Mouse (Mus musculus) common myeloid progenitor, adult 5-6 weeks (primary cell): ENCODE measurements around the gene Il2rb. TPM values are rescaled to one million over a fixed set of nuclear protein-coding genes. Genes with fewer than 3 reads are reported as not detected.

Experiments
- ATAC-seq: replicated peaks from 2 replicates; pipeline ENCODE4 v1.8.0; 2016; ENCODE audit warnings: low read depth, mild to moderate bottlenecking, moderate TSS enrichment, inconsistent platforms; ENCODE audit not compliant: poor library complexity, severe bottlenecking
- total RNA-seq: library from RNA; stranded (forward); fragments of 200-1000, 187-1606 nt; gene quantifications from 2 replicates; pipeline ENCODE4 v1.2.3, GENCODE M21; 2017

Il2rb gene
- total RNA-seq, 1 experiment from 2014 or later, result 1.9 TPM

DNA sequence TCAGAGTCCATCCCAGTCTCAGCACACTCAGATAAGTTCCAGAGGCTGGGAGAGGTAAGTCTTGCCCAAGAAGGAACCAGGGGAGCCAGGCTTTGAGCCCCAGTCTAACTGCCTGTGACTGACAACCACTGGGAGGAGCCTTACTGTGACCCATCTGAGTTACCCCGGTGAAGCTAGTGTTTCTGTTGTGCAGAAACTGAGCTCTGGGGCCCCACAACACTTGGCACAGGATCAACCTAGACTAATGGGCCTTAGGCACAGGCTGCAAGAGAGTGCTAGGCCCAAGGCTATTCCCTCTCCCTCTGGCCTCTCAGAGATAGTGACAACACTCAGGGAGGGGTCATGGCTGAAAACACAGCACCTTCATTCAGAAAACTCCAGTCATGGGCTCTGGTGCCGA lies 43.9 kb downstream of the Il2rb start:
- no peak for ATAC-seq

DNA sequence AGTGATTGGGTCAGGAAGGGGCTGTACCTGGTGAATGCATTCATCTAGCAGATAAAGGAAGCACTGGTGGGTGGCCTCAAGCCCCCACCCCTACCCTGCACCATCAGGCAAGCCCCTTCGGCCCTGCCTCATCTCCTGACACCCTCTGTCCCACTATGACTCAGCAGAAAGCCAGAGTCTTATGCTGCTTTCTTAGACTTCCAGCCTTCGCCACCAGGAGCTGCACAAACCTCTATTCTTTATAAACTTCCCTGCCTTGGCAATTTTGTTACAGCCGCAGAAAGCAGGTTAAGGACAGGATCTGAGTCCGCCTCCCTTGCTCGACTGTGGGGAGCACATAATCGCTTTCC lies 44.7 kb downstream of the Il2rb start:
- ATAC-seq, result peak; percentile 15

DNA sequence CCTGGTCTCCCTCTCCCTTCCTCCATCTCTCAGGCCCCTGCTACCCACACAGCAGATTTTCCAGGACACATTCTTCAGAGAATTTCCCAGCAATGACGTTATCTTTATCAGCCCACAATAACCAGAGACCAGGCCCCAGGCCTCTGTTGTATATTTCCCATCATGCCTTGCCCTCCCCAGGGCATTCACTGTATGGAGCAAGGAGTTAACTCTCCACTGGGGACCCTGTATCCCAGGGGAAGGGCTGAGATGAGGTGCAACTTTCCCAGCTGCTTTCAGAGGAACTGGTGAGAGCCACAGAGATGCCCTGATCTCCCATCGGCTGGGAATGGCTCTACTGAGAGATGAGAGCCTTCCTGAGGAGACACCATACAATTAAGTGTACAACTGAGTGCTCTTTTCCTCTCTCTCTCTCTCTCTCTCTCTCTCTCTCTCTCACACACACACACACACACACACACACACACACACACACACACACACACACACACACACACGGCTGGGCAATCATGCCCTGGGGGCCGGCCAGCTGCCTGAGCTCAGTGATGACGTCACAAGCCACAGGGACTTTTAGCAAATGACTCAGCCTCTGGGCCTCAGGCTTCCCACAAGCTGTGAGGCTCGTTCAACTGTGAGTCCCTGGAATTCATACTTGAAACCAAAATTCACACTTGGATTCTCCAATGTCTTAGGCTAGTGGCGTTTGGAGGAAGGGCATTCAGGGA lies 45.2 kb downstream of the Il2rb start:
- ATAC-seq, result peak; percentile 60

DNA sequence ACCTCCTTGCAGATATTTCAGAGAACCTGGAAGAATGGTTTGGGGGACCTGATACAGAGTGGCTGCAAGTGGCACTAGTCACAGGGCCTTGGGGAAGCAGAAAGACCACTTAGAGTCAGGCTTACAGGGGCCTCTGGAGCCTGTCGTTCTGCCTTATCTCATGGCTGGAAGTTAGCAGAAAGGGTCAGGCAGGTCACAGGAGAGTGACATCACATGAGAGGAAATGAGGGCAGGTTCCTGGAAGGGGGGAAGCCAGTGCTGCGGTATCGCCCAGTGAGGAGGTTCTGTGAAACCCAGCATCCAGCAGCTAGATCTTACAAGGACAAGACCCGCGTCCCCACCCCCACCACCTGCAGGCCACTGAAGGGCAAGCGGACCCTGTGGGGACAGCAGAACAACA lies 45.9 kb downstream of the Il2rb start:
- ATAC-seq, result no peak

DNA sequence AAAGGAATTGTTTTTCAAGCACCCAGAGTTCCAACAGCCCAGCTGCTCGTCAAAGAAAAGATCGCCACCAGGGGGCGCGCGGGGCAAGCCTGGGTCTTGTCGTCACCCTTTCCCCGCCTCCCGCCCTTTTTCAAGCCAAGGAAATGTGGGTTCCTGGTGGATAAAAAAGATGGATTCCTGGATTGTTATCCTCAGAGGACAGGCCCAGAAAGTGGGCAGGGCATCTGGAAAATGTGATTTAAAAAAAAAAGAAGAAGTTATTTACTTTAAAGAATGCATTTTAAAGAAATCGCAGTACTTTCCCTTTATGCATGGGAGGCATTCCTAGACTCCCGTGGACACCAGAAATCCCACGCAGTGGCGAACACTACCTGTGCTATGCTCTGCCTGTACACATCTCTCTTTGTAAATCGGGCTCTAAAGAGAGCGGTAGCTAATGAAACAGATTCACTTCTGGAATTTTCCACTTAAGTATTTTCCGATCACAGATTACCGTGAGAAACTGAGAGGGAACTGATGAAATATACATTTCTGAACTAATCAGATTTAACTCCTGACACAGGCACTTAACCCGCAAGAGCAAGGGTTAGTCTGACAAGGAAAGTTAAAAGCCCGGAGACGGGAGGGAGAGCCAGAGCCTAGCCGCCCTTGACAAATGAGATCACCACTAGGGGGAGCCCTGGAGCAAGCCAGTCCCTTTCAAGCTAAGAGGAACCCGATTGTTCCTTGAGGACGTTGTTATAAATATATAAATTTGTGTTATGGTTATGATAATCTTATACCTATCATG lies 47.1 kb downstream of the Il2rb start:
- peak; percentile 54 for ATAC-seq

DNA sequence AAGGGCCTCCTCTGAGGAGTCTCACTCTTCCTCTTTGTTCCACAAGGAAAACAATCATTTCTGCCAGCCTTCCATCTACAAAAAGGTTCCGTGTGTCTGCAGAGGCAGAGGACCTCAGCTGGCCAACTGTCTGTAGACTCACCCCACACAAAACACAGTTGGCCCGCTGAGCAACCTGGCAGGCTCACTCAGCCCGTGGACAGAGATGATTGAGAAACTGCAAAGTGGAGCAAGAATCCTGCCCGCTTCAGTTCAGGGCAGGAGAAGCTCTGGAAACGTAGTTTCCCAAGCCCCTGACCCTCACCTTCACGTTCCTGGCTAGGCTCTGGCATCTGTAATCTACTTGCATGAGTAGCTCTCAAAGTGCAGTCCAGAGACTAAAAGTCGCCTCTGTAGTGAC lies 48.0 kb downstream of the Il2rb start:
- ATAC-seq, result no peak

DNA sequence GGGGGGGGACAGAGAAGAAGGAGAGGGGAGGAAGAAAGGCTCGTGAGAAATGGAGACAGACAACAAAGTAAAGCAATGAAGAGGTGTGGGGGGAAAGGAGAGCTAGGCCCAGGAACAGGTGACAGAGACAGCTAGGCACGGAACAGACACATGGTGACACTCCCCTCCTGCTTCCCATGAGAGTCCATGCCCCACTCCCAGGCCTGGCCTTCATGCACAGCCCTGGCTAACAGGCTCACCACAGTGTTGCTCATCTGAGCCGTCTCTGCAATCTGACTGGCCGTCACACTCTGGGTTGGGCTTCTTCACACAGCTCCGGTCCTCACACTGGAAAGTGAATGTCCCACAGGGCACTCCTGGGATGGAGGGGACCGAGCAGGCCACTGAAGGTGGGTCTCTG lies 51.2 kb downstream of the Il2rb start:
- ATAC-seq, result no peak

DNA sequence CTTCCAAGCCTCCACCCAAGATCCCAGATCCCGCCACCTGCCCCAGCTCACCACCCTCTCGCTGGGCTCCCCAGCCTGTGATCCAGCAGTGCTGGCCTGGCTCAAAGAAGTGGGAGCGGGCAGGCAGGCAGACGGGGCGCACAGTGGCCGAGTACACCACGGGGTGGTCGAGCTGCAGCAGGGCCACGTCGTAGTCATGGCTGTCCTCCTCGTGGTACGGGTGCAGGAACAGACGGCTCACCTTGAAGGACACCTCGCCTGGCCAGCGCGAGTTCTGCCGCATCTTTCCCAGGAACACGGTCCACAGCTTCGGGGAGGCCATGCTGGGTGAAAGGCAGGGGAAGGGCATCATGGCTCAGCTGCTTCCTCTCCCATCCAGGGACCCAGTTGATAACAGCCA lies 52.8 kb downstream of the Il2rb start:
- ATAC-seq, result no peak

DNA sequence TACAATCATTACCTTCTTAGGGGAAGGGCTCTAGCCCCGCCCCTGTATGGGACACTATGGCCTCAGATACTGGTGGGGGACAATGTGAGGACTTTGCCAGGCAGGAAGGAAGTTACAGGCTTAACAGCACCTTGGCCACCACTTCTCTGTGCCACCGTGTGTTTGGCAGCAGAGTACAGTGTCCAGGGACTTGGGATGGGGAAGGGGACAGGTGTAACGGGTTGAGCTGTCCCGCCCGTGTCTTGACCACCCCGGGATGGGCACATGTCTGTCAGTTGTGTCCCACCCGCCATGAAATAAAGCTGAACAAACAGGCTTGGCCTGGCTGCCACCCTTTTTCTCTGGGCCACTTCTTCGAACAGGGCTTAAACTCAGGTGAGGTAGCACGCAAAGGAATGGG lies 56.1 kb downstream of the Il2rb start:
- ATAC-seq, result no peak

DNA sequence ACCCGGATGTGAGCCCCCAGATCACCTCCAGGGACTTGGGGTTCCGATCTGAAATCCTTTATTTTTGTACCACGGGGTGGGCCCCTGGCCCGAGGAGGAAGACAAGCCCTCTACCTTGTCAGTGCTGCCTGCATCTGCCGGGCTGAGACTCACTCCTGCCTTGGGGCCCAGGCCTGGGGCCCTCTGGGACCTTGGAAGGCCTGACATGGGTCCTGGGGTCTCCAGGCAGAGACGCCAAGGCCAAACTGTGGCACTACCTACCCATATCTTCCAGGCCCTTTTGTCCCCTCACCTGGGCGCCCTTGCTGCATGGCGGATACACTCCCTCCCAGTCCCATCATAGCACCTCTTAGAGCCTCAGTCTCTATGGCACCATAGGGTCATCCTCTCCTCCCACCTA lies 56.6 kb downstream of the Il2rb start:
- ATAC-seq, result no peak

DNA sequence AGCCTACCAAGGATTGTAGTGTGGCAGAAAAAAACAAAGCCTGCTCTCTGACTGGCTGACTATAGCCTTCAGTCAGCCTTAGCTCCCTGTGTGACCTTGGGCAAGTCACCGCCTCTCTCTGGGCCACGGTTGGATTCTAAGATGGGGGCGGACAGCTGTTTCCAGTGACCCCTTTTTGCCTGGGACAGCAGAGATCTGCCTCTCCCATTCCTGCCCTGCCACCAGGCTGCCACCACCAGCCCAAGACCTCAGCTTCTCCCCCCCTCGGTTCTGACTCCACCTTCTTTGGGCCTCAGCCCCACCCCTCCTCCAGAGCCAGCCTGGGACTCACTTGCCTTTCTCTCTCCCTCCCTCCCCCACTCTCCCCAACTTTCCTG lies 57.1 kb downstream of the Il2rb start:
- ATAC-seq, result no peak

DNA sequence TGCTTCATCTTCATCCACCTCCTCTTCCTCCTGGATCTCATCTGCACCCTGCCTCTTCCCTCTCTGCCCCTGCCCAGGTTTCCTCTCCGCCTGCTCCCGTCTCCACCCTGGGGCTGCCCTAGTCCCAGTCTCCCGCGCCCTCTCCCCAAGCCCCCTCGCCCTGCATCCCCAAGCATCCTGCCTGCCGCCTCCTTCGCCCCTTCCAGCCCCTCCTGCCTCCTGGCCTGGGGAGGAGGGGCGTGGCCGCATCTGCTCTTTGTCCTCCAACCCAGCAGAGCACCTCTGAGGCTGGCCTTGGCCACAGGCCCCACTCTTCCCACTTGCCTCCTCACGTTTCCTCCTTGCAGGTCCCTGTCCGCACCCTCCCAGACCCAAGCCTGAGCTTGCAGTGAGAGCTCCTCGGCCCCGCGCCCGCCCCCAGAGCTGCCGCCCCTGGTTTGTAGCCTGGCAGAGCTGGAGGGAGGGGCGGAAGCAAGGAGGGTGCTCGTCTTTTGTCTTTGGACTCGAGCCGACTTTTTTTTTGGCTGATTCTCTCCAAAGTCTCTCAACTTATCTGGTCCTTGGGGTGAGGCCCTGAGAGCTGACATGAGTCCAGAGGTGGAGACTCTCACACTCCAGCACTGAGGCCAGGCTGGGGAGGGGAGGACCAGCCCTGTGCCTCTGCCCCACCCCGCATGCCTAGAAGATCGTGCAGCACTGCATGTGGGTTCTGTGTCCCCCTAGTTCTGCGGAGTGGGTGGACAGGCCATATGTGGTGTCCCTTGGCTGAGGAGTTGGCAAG lies 57.6 kb downstream of the Il2rb start:
- ATAC-seq, result no peak

DNA sequence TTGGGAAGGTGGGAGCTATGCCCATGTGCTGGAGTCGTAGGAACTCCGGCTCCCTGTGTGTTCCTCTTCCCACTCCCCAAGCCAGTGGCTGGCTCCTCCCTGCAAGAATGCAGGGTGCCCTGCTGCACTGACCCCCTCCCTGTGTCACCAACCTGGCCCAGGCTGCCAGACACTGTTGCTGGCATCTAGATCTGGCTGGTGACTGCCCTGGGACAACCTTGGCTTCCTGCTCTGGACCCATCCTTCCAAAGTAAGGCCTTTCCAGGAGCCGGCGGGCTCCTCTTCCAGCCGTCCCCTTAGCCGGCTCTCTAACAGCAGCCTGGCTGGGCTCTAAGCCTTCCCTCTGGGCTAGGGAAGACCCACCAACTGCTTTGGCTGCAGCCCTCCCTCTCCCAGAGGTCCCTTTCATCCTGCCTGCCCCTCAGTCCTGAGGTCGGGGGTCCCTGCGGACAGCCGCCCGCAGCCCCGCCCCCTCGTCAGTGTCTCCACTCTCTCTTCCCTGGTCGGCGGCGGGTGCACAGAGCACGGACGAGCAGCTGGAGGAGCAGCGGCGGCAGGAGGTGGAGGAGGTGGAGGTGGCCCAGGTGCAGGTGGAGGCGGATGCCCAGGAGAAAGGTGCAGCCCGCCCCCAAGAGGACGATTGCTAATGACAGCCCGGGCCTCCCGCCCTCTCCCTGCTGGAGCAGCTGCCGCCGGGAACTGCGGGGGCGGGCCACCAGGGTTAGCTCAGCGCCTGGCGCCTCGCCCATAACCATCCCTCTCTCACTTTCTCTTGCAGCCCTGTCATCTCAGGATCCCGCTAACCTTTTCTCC lies 58.5 kb downstream of the Il2rb start:
- no peak for ATAC-seq

DNA sequence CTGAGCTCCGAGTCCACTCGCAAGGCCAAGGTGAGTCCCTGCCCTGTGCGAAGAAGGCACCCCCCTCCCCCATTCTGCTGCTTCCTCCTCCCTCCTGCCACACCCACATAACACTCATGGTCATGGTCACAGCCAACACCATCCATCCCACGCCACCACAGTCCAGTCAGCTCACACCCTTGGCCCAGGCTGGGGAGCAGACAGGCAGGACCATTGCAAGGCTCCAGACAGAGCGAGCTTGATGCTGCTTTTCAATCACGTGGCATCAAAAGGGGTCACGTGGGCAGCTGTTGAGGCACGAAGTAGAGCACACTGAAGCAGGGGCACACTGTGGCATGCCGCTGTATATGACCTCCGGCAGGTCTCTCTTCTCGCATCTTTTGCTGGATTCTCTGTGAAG lies 59.4 kb downstream of the Il2rb start:
- no peak for ATAC-seq

DNA sequence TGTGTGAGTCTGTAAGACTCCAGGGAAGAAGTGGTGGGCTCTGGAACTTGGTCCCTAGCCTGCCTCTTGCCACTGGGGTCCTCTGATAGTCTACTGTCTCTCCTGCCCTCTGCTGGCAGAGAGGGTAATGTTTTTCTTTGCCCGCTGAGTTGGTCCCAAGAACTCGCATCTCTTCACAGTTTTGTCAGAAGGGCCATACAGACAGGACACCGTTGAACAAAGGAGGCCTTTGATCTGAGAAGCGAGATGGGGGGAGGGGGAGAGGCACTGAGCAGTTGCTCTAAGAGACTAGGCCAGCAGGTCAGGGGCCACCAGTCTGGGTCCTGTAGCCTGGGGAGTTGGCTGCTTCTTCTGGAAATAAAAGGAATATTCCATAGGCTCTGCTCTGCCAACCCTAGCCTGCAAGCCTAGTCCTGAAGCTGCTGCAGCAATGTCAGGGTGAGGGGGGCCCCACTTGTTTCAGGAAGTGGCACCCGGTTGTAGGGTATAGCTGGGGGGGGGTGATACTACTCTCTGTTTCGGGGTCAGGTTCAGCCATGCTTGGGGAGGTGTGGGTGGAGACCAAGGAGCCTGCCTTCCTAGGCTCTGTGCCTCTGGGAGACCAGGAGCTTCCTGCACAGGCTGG lies 60.1 kb downstream of the Il2rb start:
- ATAC-seq, result peak; percentile 51

DNA sequence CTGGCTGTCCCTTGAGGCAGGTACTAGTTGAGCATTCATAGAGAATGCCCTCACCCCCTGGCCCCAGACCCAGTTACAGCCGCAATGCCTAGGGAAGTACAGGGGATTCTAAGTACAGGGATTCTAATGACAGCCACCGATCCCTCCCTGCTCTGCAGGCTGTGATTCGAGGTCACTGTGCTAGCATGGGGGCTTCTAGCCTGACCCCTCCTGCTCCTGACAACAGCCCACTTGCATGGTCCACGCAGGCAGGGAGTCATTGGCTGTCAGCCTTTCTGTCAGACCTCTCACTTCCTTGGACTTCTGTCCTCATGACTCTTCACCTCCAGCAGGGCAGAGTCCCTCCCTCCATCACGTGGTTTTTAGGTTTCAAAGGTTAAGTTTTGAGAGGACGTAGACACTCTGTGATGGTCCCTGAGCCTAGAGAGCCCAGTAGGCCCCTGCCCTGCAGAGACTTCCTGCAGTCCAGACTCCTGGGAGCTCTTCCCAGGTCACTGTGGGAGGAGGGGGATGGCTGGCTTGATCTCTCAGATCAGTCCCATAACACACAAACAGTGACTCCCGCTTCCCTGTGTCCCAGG lies 63.4 kb downstream of the Il2rb start:
- no peak for ATAC-seq

DNA sequence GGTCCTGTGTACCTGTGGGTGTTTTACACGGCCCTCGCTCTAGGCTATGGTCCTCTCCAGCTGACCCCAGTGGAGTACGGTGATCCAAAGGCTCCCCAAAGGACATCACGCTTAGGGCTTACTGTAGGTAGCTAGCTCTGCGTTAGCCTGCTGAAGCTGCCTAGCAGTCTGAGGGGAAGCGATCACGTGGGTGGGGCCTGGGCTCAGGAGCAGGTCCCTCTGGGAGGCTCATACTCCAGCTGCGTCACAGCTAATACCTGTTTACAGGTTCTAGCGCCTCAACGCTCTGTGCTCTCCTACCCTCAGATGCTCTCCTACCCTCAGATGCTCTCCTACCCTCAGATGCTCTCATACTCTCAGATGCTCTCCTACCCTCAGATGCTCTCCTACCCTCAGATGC lies 64.2 kb downstream of the Il2rb start:
- no peak for ATAC-seq

DNA sequence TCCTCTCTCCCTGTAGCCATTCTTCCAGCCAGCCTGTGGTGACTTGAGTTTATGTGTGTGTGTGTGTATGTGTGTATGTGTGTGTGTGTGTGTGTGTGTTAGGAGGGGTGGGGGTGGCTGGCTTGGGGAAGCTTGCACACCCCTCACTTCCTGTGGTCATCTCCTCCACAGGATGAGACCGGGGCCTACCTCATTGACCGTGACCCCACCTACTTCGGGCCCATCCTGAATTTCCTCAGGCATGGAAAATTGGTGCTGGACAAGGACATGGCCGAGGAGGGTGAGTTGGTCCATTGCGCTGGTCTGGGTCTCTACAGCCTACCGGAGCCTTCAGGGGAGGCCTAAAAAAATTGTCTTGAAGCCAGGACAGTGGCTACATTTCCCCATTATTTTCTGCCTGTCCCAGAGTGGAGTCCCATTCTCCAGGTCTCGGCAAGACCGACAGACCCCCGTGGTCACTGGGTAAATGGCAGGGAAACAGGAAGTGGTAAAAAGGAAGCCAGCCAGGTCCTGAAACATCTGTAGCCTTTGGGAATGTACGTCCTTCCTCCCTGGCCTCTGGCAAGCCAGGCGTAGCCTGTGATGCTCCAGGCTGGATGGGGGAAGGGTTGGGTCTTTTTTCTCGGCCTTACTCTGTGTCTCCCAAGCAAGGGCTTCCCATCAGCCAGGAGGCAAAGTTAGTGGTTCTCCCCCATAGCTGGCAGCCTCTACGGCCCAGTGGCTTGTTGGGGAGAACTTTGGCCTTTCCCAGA lies 65.0 kb downstream of the Il2rb start:
- no peak for ATAC-seq
